Mouse (Mus musculus) stomach, postnatal 0 days (tissue): ENCODE data around the gene Pkp3. TPM values are rescaled to one million over a fixed set of nuclear protein-coding genes. Genes with fewer than 3 reads are reported as not detected.

Experiments
- ATAC-seq: fragments of 200-750 bp; cut with Nextera tagmentation; 2 replicates; pipeline ENCODE4 v1.8.0; 2017; ENCODE audit not compliant: low FRiP score, low TSS enrichment
- DNase-seq: peaks from one replicate; pipeline ENCODE4 v3.0.0-alpha.2; 2016; ENCODE audit warnings: low spot score
- H3K27ac ChIP-seq: fragments of 300-500 bp; sonication (generic); replicated peaks from 2 replicates; pipeline ENCODE4 v1.5.1; 2014; ENCODE audit warnings: mild to moderate bottlenecking, control low read depth
- H3K27me3 ChIP-seq: fragments of 300-500 bp; sonication (generic); 2 replicates; pipeline ENCODE4 v1.6.1; 2014; ENCODE audit warnings: low read length; ENCODE audit not compliant: control insufficient read depth, insufficient read depth
- H3K36me3 ChIP-seq: fragments of 300-500 bp; sonication (generic); 2 replicates; pipeline ENCODE4 v1.6.1; 2014; ENCODE audit warnings: low read length, mixed read lengths; ENCODE audit not compliant: control insufficient read depth, insufficient read depth
- H3K4me1 ChIP-seq: fragments of 300-500 bp; sonication (generic); replicated peaks from 2 replicates; pipeline ENCODE4 v1.6.1; 2014; ENCODE audit warnings: antibody characterized with exemption; ENCODE audit not compliant: control insufficient read depth, insufficient read depth
- H3K4me2 ChIP-seq: fragments of 300-500 bp; sonication (generic); replicated peaks from 2 replicates; pipeline ENCODE4 v1.6.1; 2014; ENCODE audit warnings: low read depth, mild to moderate bottlenecking, control low read depth, moderate library complexity
- H3K4me3 ChIP-seq: fragments of 300-500 bp; sonication (generic); 2 replicates; pipeline ENCODE4 v1.5.1; 2014; ENCODE audit warnings: low read depth, low read length, control low read depth
- H3K9ac ChIP-seq: fragments of 300-500 bp; sonication (generic); 2 replicates; pipeline ENCODE4 v1.6.1; 2014; ENCODE audit warnings: mild to moderate bottlenecking, low read length, control low read depth, mixed read lengths
- H3K9me3 ChIP-seq: fragments of 300-500 bp; sonication (generic); 2 replicates; pipeline ENCODE4 v1.6.1; 2016; ENCODE audit warnings: low read length; ENCODE audit not compliant: control insufficient read depth
- CTCF ChIP-seq: IDR thresholded peaks from 2 replicates; pipeline ENCODE4 v1.5.1; 2016; ENCODE audit warnings: antibody characterized with exemption, low read depth, mild to moderate bottlenecking, moderate library complexity
- EP300 ChIP-seq: optimal IDR thresholded peaks from 2 replicates; pipeline ENCODE3; 2016; ENCODE audit warnings: antibody characterized with exemption
- WGBS: fragments of 180-500 bp; shearing (Covaris S2); extraction: QIAGEN DNeasy Blood & Tissue Kit; methylation state at CpG from one replicate; pipeline ENCODE4 v1.1.7; 2014; 5-methylcytosine and 5-hydroxymethylcytosine counted together
- polyA plus RNA-seq: library from polyadenylated mRNA; unstranded; fragments of >200 nt; fragmentation: Nextera tagmentation; extraction: Ambion mirVana; gene quantifications from 2 replicates; pipeline ENCODE4 v1.2.1, GENCODE M21; 2015

Gene Pkp3
- polyA plus RNA-seq, 1 experiment from 2014 or later = 97.9 TPM

GRCm38 (mm10) chr7:141052421-141052820 is 25.6 kb upstream of the Pkp3 start:
- Histone ChIP-seq H3K27me3 (no peaks in the 10 kb centered on the region), H3K36me3 (no peaks in the 10 kb centered on the region), H3K4me2 (no peak overlapping the region), H3K9ac (no peak overlapping the region), H3K4me1 (0 out of 2 replicates have a peak, but pooled peaks cover 3% of the 10 kb centered on the region), H3K9me3 (no peaks in the 10 kb centered on the region), H3K27ac (no peak overlapping the region), H3K4me3 (no peak overlapping the region)
- no peak for ATAC-seq
- 69% methylated on average over 2 of the region's 2 CpGs for WGBS
- TF ChIP-seq EP300 (no peak), CTCF (no peak)
- DNase-seq = no peak

- 76% methylated on average over 4 of the region's 4 CpGs for WGBS
- H3K9me3 ChIP-seq = no peaks in the 10 kb centered on the region
- DNase-seq = no peak
- no peak for ATAC-seq
- H3K27ac ChIP-seq = no peak overlapping the region
- no peak overlapping the region for H3K9ac ChIP-seq
- no peaks in the 10 kb centered on the region for H3K36me3 ChIP-seq
- no peaks in the 10 kb centered on the region for H3K27me3 ChIP-seq
- H3K4me2 ChIP-seq = no peak overlapping the region
- no peak for TF ChIP-seq EP300
- peak; percentile 40; the same call in 1 of the 2 replicates for TF ChIP-seq CTCF
- H3K4me1 ChIP-seq = 0 out of 2 replicates have a peak, but pooled peaks cover 4% of the 10 kb centered on the region
- H3K4me3 ChIP-seq = no peak overlapping the region
Measured at GRCm38 (mm10) chr7:141055785-141056184, 22.2 kb upstream of the Pkp3 start.

DNA sequence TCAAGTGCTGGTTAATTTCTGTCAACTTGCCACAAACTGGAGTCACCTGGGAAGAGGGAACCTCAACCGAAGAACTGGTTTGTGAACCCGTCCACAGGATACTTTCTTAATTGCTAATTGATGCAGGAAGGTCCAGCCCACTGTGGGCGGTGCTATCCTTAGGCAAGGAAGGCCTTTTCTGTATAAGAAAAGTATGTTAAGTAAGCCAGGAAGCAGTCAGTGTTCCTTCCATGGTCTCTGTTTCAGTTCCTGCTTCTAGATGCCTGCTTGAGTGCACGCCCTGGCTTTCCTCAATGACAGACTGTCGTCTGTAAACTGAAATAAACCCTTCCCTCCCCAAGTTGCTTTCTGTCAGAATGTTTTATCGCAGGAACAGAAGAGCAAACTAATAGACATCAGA is 21.0 kb upstream of the Pkp3 start:
- TF ChIP-seq EP300 (no peak), CTCF (no peak)
- H3K27ac ChIP-seq = no peak overlapping the region
- 77% methylated on average over 6 of the region's 6 CpGs for WGBS
- ATAC-seq (no peak), DNase-seq (no peak)
- no peaks in the 10 kb centered on the region for H3K9me3 ChIP-seq
- H3K4me3 ChIP-seq = no peak overlapping the region
- H3K9ac ChIP-seq = no peak overlapping the region
- H3K4me2 ChIP-seq = no peak overlapping the region
- H3K27me3 ChIP-seq = no peaks in the 10 kb centered on the region
- no peaks in the 10 kb centered on the region for H3K36me3 ChIP-seq
- 0 out of 2 replicates have a peak, but pooled peaks cover 4% of the 10 kb centered on the region for H3K4me1 ChIP-seq

- H3K4me1 ChIP-seq = 0 out of 2 replicates have a peak, but pooled peaks cover 4% of the 10 kb centered on the region
- H3K9me3 ChIP-seq = no peaks in the 10 kb centered on the region
- H3K9ac ChIP-seq = no peak overlapping the region
- no peak overlapping the region for H3K4me3 ChIP-seq
- DNase-seq = no peak
- no peaks in the 10 kb centered on the region for H3K27me3 ChIP-seq
- no peak for ATAC-seq
- no peak overlapping the region for H3K4me2 ChIP-seq
- H3K36me3 ChIP-seq = no peaks in the 10 kb centered on the region
- WGBS = 89% methylated on average over 1 of the region's 1 CpGs
- no peak for TF ChIP-seq CTCF
- TF ChIP-seq EP300 = no peak
- H3K27ac ChIP-seq = no peak overlapping the region
Measured at GRCm38 (mm10) chr7:141057541-141057940, 20.5 kb upstream of the Pkp3 start.

- 87% methylated on average over 14 of the region's 14 CpGs for WGBS
- Histone ChIP-seq H3K4me2 (no peak overlapping the region), H3K9ac (no peak overlapping the region), H3K9me3 (no peaks in the 10 kb centered on the region), H3K4me1 (0 out of 2 replicates have a peak, but pooled peaks cover 4% of the 10 kb centered on the region), H3K36me3 (no peaks in the 10 kb centered on the region), H3K27me3 (no peaks in the 10 kb centered on the region), H3K27ac (no peak overlapping the region), H3K4me3 (no peak overlapping the region)
- DNase-seq = no peak
- TF ChIP-seq CTCF = no peak
- TF ChIP-seq EP300 = no peak
- no peak for ATAC-seq
Measured at GRCm38 (mm10) chr7:141058601-141059341, 19.2 kb upstream of the Pkp3 start.

GRCm38 (mm10) chr7:141059929-141060328 is 18.1 kb upstream of the Pkp3 start:
- no peaks in the 10 kb centered on the region for H3K36me3 ChIP-seq
- no peaks in the 10 kb centered on the region for H3K9me3 ChIP-seq
- WGBS = 62% methylated on average over 2 of the region's 2 CpGs
- H3K27ac ChIP-seq = no peak overlapping the region
- peak overlapping the region; percentile 97; the same call in 1 of the 2 replicates for H3K4me2 ChIP-seq
- no peaks in the 10 kb centered on the region for H3K27me3 ChIP-seq
- ATAC-seq = 0 out of 2 replicates have a peak, but pooled peaks have one; percentile 25
- TF ChIP-seq EP300 (no peak), CTCF (no peak)
- H3K4me1 ChIP-seq = 0 out of 2 replicates have a peak, but pooled peaks cover 4% of the 10 kb centered on the region
- no peak for DNase-seq
- no peak overlapping the region for H3K9ac ChIP-seq
- H3K4me3 ChIP-seq = no peak overlapping the region; the same call in 1 of the 2 replicates
